ENCODE assay signal across 30 mouse cellular contexts in genomic region chr15:85715059-85715458, GRCm38 (mm10). TPM values are rescaled to one million over a fixed set of nuclear protein-coding genes. Genes with fewer than 3 reads are reported as not detected.
"Had no signal": no experiment of that assay in that cellular context is flagged by ENCODE, and none has a peak within 500 bp of the region (broad histone marks: within the 10 kb centered on the region; RNA-seq: fewer than 3 reads in every experiment).

No protein-coding gene starts in this region.

- DNase-seq: left cerebral cortex, postnatal 4 days; liver; liver, embryonic 13.5 days; liver, postnatal 0 days; lung, adult 18-20 months; lung, adult 2 months; lung, embryonic 14.5 days; lung, postnatal 10 days; lung, postnatal 14 days; lung, postnatal 36 days; lung, postnatal 4 days; midbrain, embryonic 14.5 days had no signal

- H3K4me3 ChIP-seq: limb, embryonic 12.5 days; limb, embryonic 15.5 days; liver, embryonic 12.5 days; liver, embryonic 13.5 days; liver, embryonic 15.5 days; lung, embryonic 15.5 days; megakaryocyte, embryonic 14.5 days; midbrain, embryonic 10.5 days; midbrain, embryonic 12.5 days; midbrain, embryonic 13.5 days; midbrain, embryonic 15.5 days; myocyte; neural tube, embryonic 12.5 days had no signal

- H3K36me3 ChIP-seq: limb, embryonic 12.5 days; limb, embryonic 15.5 days; liver, embryonic 12.5 days; liver, embryonic 13.5 days; liver, embryonic 15.5 days; lung, embryonic 15.5 days; midbrain, embryonic 10.5 days; midbrain, embryonic 12.5 days; midbrain, embryonic 13.5 days; midbrain, embryonic 15.5 days; neural tube, embryonic 12.5 days had no signal

- H3K9ac ChIP-seq: limb, embryonic 12.5 days; limb, embryonic 15.5 days; liver, embryonic 12.5 days; liver, embryonic 13.5 days; liver, embryonic 14.5 days; liver, embryonic 15.5 days; liver, postnatal 0 days; lung, embryonic 14.5 days; lung, embryonic 15.5 days; midbrain, embryonic 12.5 days; midbrain, embryonic 13.5 days; midbrain, embryonic 15.5 days; neural tube, embryonic 12.5 days had no signal

- H3K4me1 ChIP-seq: liver, embryonic 12.5 days; lung, embryonic 15.5 days; midbrain, embryonic 10.5 days; midbrain, embryonic 12.5 days had no signal

- ATAC-seq: liver, embryonic 12.5 days; liver, postnatal 0 days; lung, postnatal 0 days; midbrain, embryonic 13.5 days; midbrain, embryonic 15.5 days; midbrain, embryonic 16.5 days had no signal

- H3K27ac ChIP-seq: limb, embryonic 12.5 days; limb, embryonic 15.5 days; liver, embryonic 12.5 days; liver, embryonic 13.5 days; liver, embryonic 14.5 days; liver, embryonic 15.5 days; lung, embryonic 15.5 days; macrophage; midbrain, embryonic 10.5 days; midbrain, embryonic 12.5 days; midbrain, embryonic 13.5 days; midbrain, embryonic 15.5 days; neural tube, embryonic 12.5 days had no signal

- H3K9me3 ChIP-seq: limb, embryonic 12.5 days; limb, embryonic 15.5 days; liver, embryonic 12.5 days; liver, embryonic 13.5 days; liver, embryonic 15.5 days; lung, embryonic 15.5 days; megakaryocyte, embryonic 14.5 days; midbrain, embryonic 10.5 days; midbrain, embryonic 12.5 days; midbrain, embryonic 13.5 days; midbrain, embryonic 15.5 days; neural tube, embryonic 12.5 days had no signal

- H3K27me3 ChIP-seq: liver, embryonic 13.5 days; liver, embryonic 15.5 days; lung, embryonic 15.5 days had no signal

- H3K4me2 ChIP-seq: limb, embryonic 12.5 days; limb, embryonic 15.5 days; liver, embryonic 11.5 days; liver, embryonic 12.5 days; liver, embryonic 13.5 days; liver, embryonic 15.5 days; lung, embryonic 14.5 days; lung, embryonic 15.5 days; midbrain, embryonic 11.5 days; midbrain, embryonic 12.5 days; midbrain, embryonic 13.5 days; midbrain, embryonic 15.5 days; neural tube, embryonic 12.5 days had no signal

RNA-seq across cellular contexts. Expression of gene Ppara, which starts 19.7 kb away (rescaled TPM):
- polyA plus RNA-seq: macrophage had no signal
